Comparison of ENCODE assay signal across 8 mouse cellular contexts in genomic region chr16:8539150-8539865, GRCm38 (mm10). TPM values are rescaled to one million over a fixed set of nuclear protein-coding genes. Genes with fewer than 3 reads are reported as not detected.
A peak's percentile ranks its signal among the peaks of the same experiment; 100 is the strongest.
DNase-seq lines count a peak whose midpoint lies in the region; ATAC-seq and TF ChIP-seq lines count a peak whose summit lies in the region.

No protein-coding gene starts in this region.

- peak; percentile 93 for ATAC-seq in neural tube, embryonic 12.5 days (ENCODE audit: low FRiP score, low read depth)

- H3K4me1 ChIP-seq in cortical plate, adult 2 months (ENCODE audit: control insufficient read depth, insufficient read depth, low read length): peaks cover 6% of the 10 kb centered on the region
- H3K4me1 ChIP-seq in forebrain, embryonic 10.5 days: peaks cover 19% of the 10 kb centered on the region
- peaks cover 44% of the 10 kb centered on the region for H3K4me1 ChIP-seq in neural tube, embryonic 12.5 days

- H3K4me2 ChIP-seq in neural tube, embryonic 12.5 days (replicated peaks): peak overlapping the region; percentile 44

- H3K27me3 ChIP-seq in forebrain, embryonic 10.5 days (ENCODE audit: poor library complexity, severe bottlenecking): no peaks in the 10 kb centered on the region
- H3K27me3 ChIP-seq in neural tube, embryonic 12.5 days (replicated peaks): peaks cover 17% of the 10 kb centered on the region; the same call in 1 of the 2 replicates

- H3K27ac ChIP-seq in cortical plate, adult 2 months (ENCODE audit: insufficient read depth, low read length): peak overlapping the region; percentile 63; the same call in 1 of the 2 replicates
- peak overlapping the region; percentile 51; the same call in 1 of the 2 replicates for H3K27ac ChIP-seq in forebrain, embryonic 10.5 days
- peak overlapping the region; percentile 72 for H3K27ac ChIP-seq in neural tube, embryonic 12.5 days

- no peaks in the 10 kb centered on the region for H3K36me3 ChIP-seq in forebrain, embryonic 10.5 days (replicated peaks)
- 0 out of 2 replicates have a peak, but pooled peaks cover 4% of the 10 kb centered on the region for H3K36me3 ChIP-seq in neural tube, embryonic 12.5 days

- no peaks in the 10 kb centered on the region for H3K9me3 ChIP-seq in forebrain, embryonic 10.5 days
- no peaks in the 10 kb centered on the region for H3K9me3 ChIP-seq in neural tube, embryonic 12.5 days

- H3K9ac ChIP-seq in neural tube, embryonic 12.5 days: no peak overlapping the region

- no peak for TF ChIP-seq POLR2A in cortical plate, adult 2 months (IDR thresholded peaks at IDR 0.05; ENCODE audit: extremely low read depth, insufficient read depth, low read length)

- TF ChIP-seq CTCF in cortical plate, adult 2 months (IDR thresholded peaks at IDR 0.05; ENCODE audit: extremely low read depth, insufficient read depth, low read length): no peak

- no peak overlapping the region for H3K4me3 ChIP-seq in cortical plate, adult 2 months (ENCODE audit: insufficient read depth, low read length)
- no peak overlapping the region for H3K4me3 ChIP-seq in forebrain, embryonic 10.5 days
- peak overlapping the region; percentile 13; the same call in 1 of the 2 replicates for H3K4me3 ChIP-seq in neural tube, embryonic 12.5 days

- peak; percentile 39 for DNase-seq in forebrain, embryonic 10.5 days (ENCODE audit: extremely low spot score, low spot score)
- peak; percentile 70 to 80 for DNase-seq in layer of hippocampus, adult 8-10 months (ENCODE audit: low spot score in 2 of 2)
- no peak for DNase-seq in natural killer cell, adult 2 months (ENCODE audit: low spot score in 2 of 2)
- no peak for DNase-seq in spleen, postnatal 36 days (ENCODE audit: low spot score in 2 of 2)
- no peak for DNase-seq in cerebellum, adult 9-10 months
- DNase-seq in adipocyte (ENCODE audit: low spot score): no peak

- WGBS in forebrain, embryonic 10.5 days: 66% methylated on average over 9 of the region's 9 CpGs
- 16% methylated on average over 9 of the region's 9 CpGs for WGBS in neural tube, embryonic 12.5 days

RNA-seq across cellular contexts. Expression of gene Abat, which starts 26.1 kb away (rescaled TPM):
- polyA plus RNA-seq in cortical plate, adult 2 months (2012; rRNA removed): 152 and 173 TPM in 2 replicates
- polyA plus RNA-seq in forebrain, embryonic 10.5 days (2016; fragmentation: Nextera tagmentation; extraction: Ambion mirVana): 16.2 and 16.8 TPM in 2 replicates
- 100 to 1,000 TPM; 127 to 163 (median 143) TPM for total RNA-seq in layer of hippocampus, adult 8-10 months (2022)
- 105 and 112 TPM in 2 replicates for polyA plus RNA-seq in neural tube, embryonic 12.5 days (2016; fragmentation: Nextera tagmentation; extraction: Ambion mirVana)

Comparison
In these comparisons a context has a peak if more than half of its experiments do, and no peak if none do; other contexts are left out.
1. DNase-seq: peak in forebrain, embryonic 10.5 days (single experiment) and layer of hippocampus, adult 8-10 months (2 of 2); none in natural killer cell, adult 2 months (0 of 2), spleen, postnatal 36 days (0 of 2), cerebellum, adult 9-10 months (single experiment) and adipocyte (single experiment).
2. Peak in every context shown above with its lines, with median percentiles within 50 percentile points of each other: H3K27ac ChIP-seq.